Mouse (Mus musculus) CH12.LX (cell line): ENCODE results near the gene Sst. TPM values are rescaled to one million over a fixed set of nuclear protein-coding genes. Genes with fewer than 3 reads are reported as not detected.

ENCODE experiments used
- DNase-seq: peaks from one replicate; pipeline ENCODE4 v3.0.0-alpha.2; 2013; ENCODE audit errors: extremely low read depth
- H3K27ac ChIP-seq: 2 replicates; pipeline ENCODE4 v1.5.1; 2012; ENCODE audit warnings: low read depth, mild to moderate bottlenecking, control low read depth, moderate library complexity; ENCODE audit not compliant: insufficient read depth
- H3K27me3 ChIP-seq: replicated peaks from 2 replicates; pipeline ENCODE3; 2012; ENCODE audit warnings: inconsistent platforms
- H3K36me3 ChIP-seq, 2 experiments: replicated peaks in 1 of 2; 2 replicates each; pipeline versions ENCODE3 to v1.6.1; 2012; ENCODE audit warnings: inconsistent platforms in 1 of 2, low read length in 1 of 2, mild to moderate bottlenecking in 1 of 2, mixed read lengths in 1 of 2, moderate library complexity in 1 of 2; ENCODE audit not compliant: control insufficient read depth in 1 of 2, insufficient read depth in 1 of 2
- H3K4me1 ChIP-seq, 2 experiments: 2 replicates each; pipeline ENCODE4 v1.6.1; 2012; ENCODE audit warnings: inconsistent platforms in 1 of 2, moderate library complexity in 1 of 2; ENCODE audit not compliant: insufficient read depth in 2 of 2, control insufficient read depth in 1 of 2
- H3K4me2 ChIP-seq: 2 replicates; pipeline ENCODE4 v1.6.1; 2012; ENCODE audit warnings: low read depth, mild to moderate bottlenecking, control low read depth; ENCODE audit not compliant: poor library complexity, insufficient read depth, severe bottlenecking
- H3K4me3 ChIP-seq, 3 experiments: fragments of 150-350 bp in 1 of 3; sonication (generic) in 1 of 3; replicated peaks in 1 of 3; 2 replicates each; pipeline versions ENCODE3 to v1.5.1; 2011 to 2012; ENCODE audit warnings: low read depth in 2 of 3, low read length in 2 of 3, mild to moderate bottlenecking in 2 of 3, moderate library complexity in 2 of 3, control low read depth in 1 of 3, improper control_type of control experiment in 1 of 3, inconsistent platforms in 1 of 3, mixed read lengths in 1 of 3; ENCODE audit not compliant: poor library complexity in 1 of 3
- H3K79me2 ChIP-seq: replicated peaks from 2 replicates; pipeline ENCODE4 v1.6.1; 2012; ENCODE audit warnings: mild to moderate bottlenecking, moderate library complexity; ENCODE audit not compliant: control insufficient read depth, poor library complexity, insufficient read depth, severe bottlenecking; ENCODE audit errors: extremely low read depth
- H3K9ac ChIP-seq: 2 replicates; pipeline ENCODE4 v1.6.1; 2012; ENCODE audit warnings: low read depth, mild to moderate bottlenecking, control low read depth, moderate library complexity; ENCODE audit not compliant: insufficient read depth
- H3K9me3 ChIP-seq: replicated peaks from 2 replicates; pipeline ENCODE3; 2012; ENCODE audit warnings: low read length, inconsistent platforms, mixed read lengths
- CHD1 ChIP-seq: IDR thresholded peaks from 2 replicates; pipeline ENCODE4 v1.6.1; 2012; ENCODE audit warnings: low read depth, low read length, improper control_type of control experiment, inconsistent platforms
- E2F4 ChIP-seq: IDR thresholded peaks from 2 replicates; pipeline ENCODE4 v1.6.1; 2011; ENCODE audit warnings: low read depth, low read length, improper control_type of control experiment; ENCODE audit not compliant: insufficient replicate concordance
- EP300 ChIP-seq: IDR thresholded peaks from 2 replicates; pipeline ENCODE4 v1.6.1; 2011; ENCODE audit warnings: low read length, improper control_type of control experiment
- ETS1 ChIP-seq: conservative IDR thresholded peaks from 2 replicates; pipeline ENCODE4 v1.6.1; 2012; ENCODE audit warnings: low read depth, mild to moderate bottlenecking, inconsistent platforms, low read length, improper control_type of control experiment, moderate library complexity
- IRF4 ChIP-seq: IDR thresholded peaks from 2 replicates; pipeline ENCODE4 v1.6.1; 2014; ENCODE audit warnings: low read depth, mild to moderate bottlenecking, inconsistent platforms, low read length, improper control_type of control experiment
- JUN ChIP-seq: IDR thresholded peaks from 2 replicates; pipeline ENCODE4 v1.6.1; 2011; ENCODE audit warnings: low read depth, mild to moderate bottlenecking, low read length, improper control_type of control experiment, moderate library complexity; ENCODE audit not compliant: insufficient read depth
- MEF2A ChIP-seq: IDR thresholded peaks from 2 replicates; pipeline ENCODE4 v1.6.1; 2014; ENCODE audit warnings: low read depth, mild to moderate bottlenecking, inconsistent platforms, low read length, improper control_type of control experiment, borderline replicate concordance
- MXI1 ChIP-seq: IDR thresholded peaks from 2 replicates; pipeline ENCODE4 v1.6.1; 2011; ENCODE audit warnings: mild to moderate bottlenecking, low read depth, low read length, improper control_type of control experiment
- MYC ChIP-seq: IDR thresholded peaks from 2 replicates; pipeline ENCODE4 v1.6.1; 2011; ENCODE audit warnings: low read depth, mild to moderate bottlenecking, improper control_type of control experiment, low read length
- NELFE ChIP-seq: IDR thresholded peaks from 2 replicates; pipeline ENCODE4 v1.6.1; 2011; ENCODE audit warnings: low read depth, low read length, improper control_type of control experiment
- RAD21 ChIP-seq: IDR thresholded peaks from 2 replicates; pipeline ENCODE4 v1.6.1; 2011; ENCODE audit warnings: low read depth, mild to moderate bottlenecking, low read length, improper control_type of control experiment, moderate library complexity
- RCOR1 ChIP-seq: conservative IDR thresholded peaks from 2 replicates; pipeline ENCODE4 v1.6.1; 2012; ENCODE audit warnings: low read depth, mild to moderate bottlenecking, inconsistent platforms, low read length, improper control_type of control experiment
- SMC3 ChIP-seq: IDR thresholded peaks from 2 replicates; pipeline ENCODE4 v1.6.1; 2011; ENCODE audit warnings: low read depth, low read length, improper control_type of control experiment
- TBP ChIP-seq: conservative IDR thresholded peaks from 2 replicates; pipeline ENCODE4 v1.6.1; 2011; ENCODE audit warnings: low read depth, low read length, improper control_type of control experiment
- TCF12 ChIP-seq: IDR thresholded peaks from 2 replicates; pipeline ENCODE4 v1.6.1; 2014; ENCODE audit warnings: low read depth, mild to moderate bottlenecking, inconsistent platforms, low read length, improper control_type of control experiment
- USF2 ChIP-seq: conservative IDR thresholded peaks from 2 replicates; pipeline ENCODE4 v1.6.1; 2011; ENCODE audit warnings: low read depth, low read length, improper control_type of control experiment
- ZC3H11A ChIP-seq: IDR thresholded peaks from 2 replicates; pipeline ENCODE4 v1.6.1; 2012; ENCODE audit warnings: low read depth, mild to moderate bottlenecking, inconsistent platforms, low read length, improper control_type of control experiment
- dilution Hi-C: fragments of 300-500 bp; cut with MboI; formaldehyde crosslinking; loops from 2 replicates; pipeline ENCODE4 v1.14.3; 2020; ENCODE audit warnings: low sequenced_read_pairs; ENCODE audit not compliant: extremely low pct_unique_long_range_greater_than_20kb, extremely low pct_ligation_motif_present
- in situ Hi-C: fragments of 300-500 bp; cut with MboI; formaldehyde crosslinking; loops from 3 replicates; pipeline ENCODE4 v1.14.3; 2019; ENCODE audit warnings: low sequenced_read_pairs, low pct_ligation_motif_present, low pct_unique_long_range_greater_than_20kb, mixed read lengths
- polyA plus RNA-seq: library from polyadenylated mRNA; unstranded; fragments of >175 nt; gene quantifications from 2 replicates; pipeline ENCODE4 v1.2.1, GENCODE M21; 2012; ENCODE audit warnings: low read depth; ENCODE audit not compliant: insufficient read length
- total RNA-seq, 2 experiments: library from RNA; depleted of rRNA; stranded (reverse); fragments of 300-350 nt in 1 of 2; fragments of >200 nt in 1 of 2; gene quantifications; 2 replicates each; pipeline ENCODE4 v1.2.3; 2012 to 2014

Gene Sst
- total and polyA plus RNA-seq, 3 experiments: not detected

DNA sequence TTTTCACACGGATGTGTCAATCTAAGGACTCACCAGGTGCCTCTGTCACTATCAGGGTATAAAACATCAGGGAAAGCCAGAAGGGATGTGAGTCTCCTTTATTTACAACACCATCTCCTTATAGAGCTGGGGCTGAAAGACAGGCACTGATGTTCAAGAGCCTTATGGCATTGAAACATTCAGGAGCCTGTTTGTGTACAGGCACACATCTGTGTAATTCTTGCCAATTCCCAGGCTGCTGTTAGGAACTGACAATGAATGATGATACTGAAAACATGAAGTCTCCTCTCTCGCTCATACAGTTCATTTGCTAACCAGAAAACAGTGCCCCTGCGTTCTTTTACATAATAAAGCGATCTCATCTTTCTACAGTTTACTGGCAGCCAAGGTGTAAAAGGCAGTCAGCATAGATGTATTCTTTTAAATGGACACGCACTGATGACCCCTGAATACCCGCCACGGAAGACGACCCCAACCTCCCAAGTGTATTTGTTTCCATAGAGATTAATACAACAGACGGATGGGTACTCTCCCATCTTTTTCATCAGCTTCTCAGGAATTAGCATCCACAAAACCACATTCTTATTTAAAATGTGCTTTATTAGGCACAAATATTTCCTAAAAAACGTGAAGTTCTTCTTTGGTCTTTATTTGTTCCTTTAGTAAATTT is 2.7 kb downstream of the Sst start:
- Histone ChIP-seq H3K4me2 (no peak overlapping the region), H3K4me1 (no peaks in the 10 kb centered on the region), H3K27ac (no peak overlapping the region), H3K79me2 (no peaks in the 10 kb centered on the region), H3K36me3 (no peaks in the 10 kb centered on the region), H3K9ac (no peak overlapping the region), H3K9me3 (no peaks in the 10 kb centered on the region), H3K4me3 (no peak overlapping the region), H3K27me3 (peaks cover 43% of the 10 kb centered on the region)
- DNase-seq: no peak
- dilution Hi-C loops (no loop called here), in situ Hi-C loops (no loop called here)
- no peak for TF ChIP-seq TBP
- TF ChIP-seq RCOR1: no peak
- TF ChIP-seq MEF2A: no peak
- no peak for TF ChIP-seq RAD21
- no peak for TF ChIP-seq USF2
- no peak for TF ChIP-seq NELFE
- TF ChIP-seq MXI1: no peak
- no peak for TF ChIP-seq IRF4
- no peak for TF ChIP-seq MYC

DNA sequence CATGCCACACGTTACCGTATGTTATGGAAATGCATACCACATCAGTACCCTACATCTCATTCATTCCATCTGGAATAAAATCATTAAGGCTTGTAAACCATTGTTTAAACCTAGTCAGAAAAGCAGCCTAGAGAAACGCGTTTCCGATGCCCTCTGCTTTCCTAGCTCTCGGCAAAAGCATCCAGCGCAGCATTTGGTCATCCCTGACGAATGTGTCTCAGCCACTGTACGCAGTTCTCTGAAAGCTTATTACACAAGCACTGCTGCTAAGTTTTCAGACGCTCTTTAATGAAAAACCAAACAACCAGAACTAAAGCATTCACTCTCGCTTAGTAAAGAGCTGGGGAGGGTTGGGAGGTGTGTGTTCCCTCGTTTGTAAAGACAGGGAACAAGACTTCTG is 5.7 kb downstream of the Sst start:
- Histone ChIP-seq H3K27me3 (peaks cover 22% of the 10 kb centered on the region), H3K79me2 (no peaks in the 10 kb centered on the region), H3K4me3 (no peak overlapping the region), H3K9ac (no peak overlapping the region), H3K36me3 (no peaks in the 10 kb centered on the region), H3K27ac (no peak overlapping the region), H3K4me2 (no peak overlapping the region), H3K4me1 (no peaks in the 10 kb centered on the region), H3K9me3 (no peaks in the 10 kb centered on the region)
- TF ChIP-seq ETS1 (no peak), ZC3H11A (no peak), JUN (no peak), SMC3 (no peak), NELFE (no peak), CHD1 (no peak), USF2 (no peak), EP300 (no peak), E2F4 (no peak), TCF12 (no peak)
- in situ Hi-C loops (no loop called here), dilution Hi-C loops (no loop called here)
- no peak for DNase-seq
